Mouse (Mus musculus) layer of hippocampus, postnatal 36 days (tissue): Measurements from ENCODE around the gene Masp1. TPM values are rescaled to one million over a fixed set of nuclear protein-coding genes. Genes with fewer than 3 reads are reported as not detected.

Experiments used
- DNase-seq, 2 experiments: peaks; one replicate each; pipeline ENCODE4 v3.0.0; 2022
- total RNA-seq, 2 experiments: library from RNA; stranded (reverse); gene quantifications; 2 replicates each; pipeline ENCODE4 v1.2.3; 2021

Masp1 gene
- 10 to 100 TPM; 13.9 TPM for total RNA-seq

- peak; percentile 29 to 39 for DNase-seq
These were observed at the start of gene Masp1, which contains the start of gene Rtp4 for GRCm38 (mm10) chr16:23520235-23520871. Gene Masp1 (minus strand): TSS chr16:23520815. Gene Rtp4 (plus strand): TSS chr16:23520291.

- DNase-seq, result no peak
These were observed 47.8 kb upstream of the Masp1 start for GRCm38 (mm10) chr16:23568369-23568958.

GRCm38 (mm10) chr16:23557669-23558068 lies 37.1 kb upstream of the Masp1 start:
- DNase-seq, result no peak

- DNase-seq, result no peak
These were observed 36.6 kb upstream of the Masp1 start for GRCm38 (mm10) chr16:23557195-23557594.

- no peak for DNase-seq
These were observed 34.1 kb upstream of the Masp1 start for GRCm38 (mm10) chr16:23554673-23555072.

- DNase-seq, result no peak
These were observed 30.5 kb upstream of the Masp1 start for GRCm38 (mm10) chr16:23550981-23551582.

GRCm38 (mm10) chr16:23550346-23550980 lies 29.8 kb upstream of the Masp1 start:
- peak; percentile 32 to 54 for DNase-seq

- no peak for DNase-seq
These were observed 27.2 kb upstream of the Masp1 start for GRCm38 (mm10) chr16:23547783-23548182.

GRCm38 (mm10) chr16:23544361-23544760 lies 23.7 kb upstream of the Masp1 start:
- no peak for DNase-seq

GRCm38 (mm10) chr16:23542866-23543265 lies 22.3 kb upstream of the Masp1 start:
- DNase-seq, result no peak

- no peak for DNase-seq
These were observed 20.4 kb upstream of the Masp1 start for GRCm38 (mm10) chr16:23541046-23541445.

GRCm38 (mm10) chr16:23533707-23534106 lies 13.1 kb upstream of the Masp1 start:
- no peak for DNase-seq

- DNase-seq, result no peak
These were observed 8.6 kb upstream of the Masp1 start for GRCm38 (mm10) chr16:23529186-23529585.

GRCm38 (mm10) chr16:23522081-23522480 lies 1.5 kb upstream of the Masp1 start:
- no peak for DNase-seq

- DNase-seq, result no peak
These were observed 477 bp upstream of the Masp1 start for GRCm38 (mm10) chr16:23521092-23521491.

- no peak for DNase-seq
These were observed 844 bp downstream of the Masp1 start for GRCm38 (mm10) chr16:23519771-23520170.

GRCm38 (mm10) chr16:23518567-23519369 lies 1.8 kb downstream of the Masp1 start:
- DNase-seq, result peak in 1 of 2 experiments; percentile 29

- DNase-seq, result peak in 1 of 2 experiments; percentile 19
These were observed 2.7 kb downstream of the Masp1 start for GRCm38 (mm10) chr16:23517754-23518566.

- no peak for DNase-seq
These were observed 3.4 kb downstream of the Masp1 start for GRCm38 (mm10) chr16:23517230-23517629.

- no peak for DNase-seq
These were observed 4.0 kb downstream of the Masp1 start for GRCm38 (mm10) chr16:23516606-23517005.

- no peak for DNase-seq
These were observed 4.8 kb downstream of the Masp1 start for GRCm38 (mm10) chr16:23515766-23516165.

- DNase-seq, result no peak
These were observed 7.2 kb downstream of the Masp1 start for GRCm38 (mm10) chr16:23513401-23513800.
